Mouse (Mus musculus) brain, embryonic 14.5 days (tissue): ENCODE data around the gene AU040320.

Experiments
- CTCF ChIP-seq: fragments of 200-500 bp; IDR thresholded peaks from 2 replicates; pipeline ENCODE4 v1.5.1; 2012; ENCODE audit warnings: inconsistent platforms, mild to moderate bottlenecking, moderate library complexity, borderline replicate concordance; ENCODE audit not compliant: insufficient read depth, insufficient read length; ENCODE audit errors: extremely low read depth
- POLR2A ChIP-seq: fragments of 200-500 bp; IDR thresholded peaks from 2 replicates; pipeline ENCODE4 v1.6.1; 2012; ENCODE audit warnings: mild to moderate bottlenecking, inconsistent platforms, borderline replicate concordance; ENCODE audit not compliant: poor library complexity, insufficient read depth, insufficient read length, severe bottlenecking; ENCODE audit errors: extremely low read depth

GRCm38 (mm10) chr4:126885953-126886352 lies 132.6 kb downstream of the AU040320 start:
- TF ChIP-seq POLR2A, result no peak
- no peak; the same call in 1 of the 2 replicates for TF ChIP-seq CTCF
